Mouse (Mus musculus) heart, embryonic 15.5 days (tissue): Measurements from ENCODE around the gene Ppil4. TPM values are rescaled to one million over a fixed set of nuclear protein-coding genes. Genes with fewer than 3 reads are reported as not detected.
"Not testable (repeated sequence)": the region's sequence is repeated elsewhere in the genome, so short reads cannot be mapped to it uniquely, and the experiment has no call there.

Experiments used
- ATAC-seq: fragments of 200-750 bp; cut with Nextera tagmentation; replicated peaks from 2 replicates; pipeline ENCODE4 v1.8.0; 2017; ENCODE audit warnings: low read depth, moderate TSS enrichment; ENCODE audit not compliant: insufficient number of reproducible peaks, insufficient read depth, low FRiP score
- H3K27ac ChIP-seq: fragments of 300-500 bp; sonication (generic); 2 replicates; pipeline ENCODE4 v1.5.1; 2015; ENCODE audit warnings: mild to moderate bottlenecking, inconsistent platforms
- H3K27me3 ChIP-seq: fragments of 300-500 bp; sonication (generic); 2 replicates; pipeline ENCODE4 v1.6.1; 2015; ENCODE audit warnings: inconsistent platforms
- H3K36me3 ChIP-seq: fragments of 300-500 bp; sonication (generic); 2 replicates; pipeline ENCODE4 v1.6.1; 2015; ENCODE audit warnings: mild to moderate bottlenecking, inconsistent platforms
- H3K4me1 ChIP-seq: fragments of 300-500 bp; sonication (generic); replicated peaks from 2 replicates; pipeline ENCODE4 v1.6.1; 2015; ENCODE audit warnings: inconsistent platforms
- H3K4me2 ChIP-seq: fragments of 300-500 bp; sonication (generic); 2 replicates; pipeline ENCODE4 v1.6.1; 2015; ENCODE audit warnings: inconsistent platforms, mild to moderate bottlenecking, moderate library complexity
- H3K4me3 ChIP-seq: fragments of 300-500 bp; sonication (generic); 2 replicates; pipeline ENCODE4 v1.5.1; 2015; ENCODE audit warnings: mild to moderate bottlenecking, inconsistent platforms
- H3K9ac ChIP-seq: fragments of 300-500 bp; sonication (generic); 2 replicates; pipeline ENCODE4 v1.6.1; 2015; ENCODE audit warnings: mild to moderate bottlenecking, inconsistent platforms
- H3K9me3 ChIP-seq: fragments of 300-500 bp; sonication (generic); replicated peaks from 2 replicates; pipeline ENCODE4 v1.6.1; 2016; ENCODE audit warnings: inconsistent platforms
- WGBS: fragments of 180-500 bp; shearing (Covaris S2); methylation state at CpG from one replicate; pipeline ENCODE4 v1.1.7; 2015; ENCODE audit warnings: mixed read lengths; 5-methylcytosine and 5-hydroxymethylcytosine counted together
- polyA plus RNA-seq: library from polyadenylated mRNA; unstranded; fragments of >200 nt; fragmentation: Nextera tagmentation; extraction: Ambion mirVana; gene quantifications from 2 replicates; pipeline ENCODE4 v1.2.1, GENCODE M21; 2015

Gene Ppil4
- 28.2 and 29.2 TPM in 2 replicates for polyA plus RNA-seq

GRCm38 (mm10) chr10:7792751-7793385 lies at the start of gene Ppil4, which contains the start of gene Ginm1:
TSS of gene Ppil4 (plus strand) at chr10:7792891.
TSS of gene Ginm1 (minus strand) at chr10:7792824.
- under 1% methylated on average over 52 of the region's 52 CpGs for WGBS

DNA sequence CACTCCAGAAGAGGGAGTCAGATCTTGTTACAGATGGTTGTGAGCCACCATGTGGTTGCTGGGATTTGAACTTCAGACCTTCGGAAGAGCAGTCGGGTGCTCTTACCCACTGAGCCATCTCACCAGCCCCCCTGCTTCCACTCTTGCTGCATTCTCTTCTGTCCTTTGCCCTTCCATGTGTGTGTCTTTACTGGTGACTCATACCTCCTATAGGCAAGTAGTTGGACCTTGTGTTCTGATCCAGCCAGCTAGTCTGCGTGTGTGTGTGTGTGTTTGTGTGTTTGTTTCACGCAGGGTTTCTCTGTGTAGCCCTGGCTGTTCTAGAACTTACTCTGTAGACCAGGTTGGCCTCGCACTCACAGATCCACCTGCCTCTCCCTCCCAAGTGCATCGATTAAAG lies 47.2 kb upstream of the Ppil4 start:
- not testable (repeated sequence) for ATAC-seq, H3K9me3 ChIP-seq, H3K9ac ChIP-seq, H3K4me2 ChIP-seq, H3K4me1 ChIP-seq, H3K27ac ChIP-seq, H3K4me3 ChIP-seq, H3K27me3 ChIP-seq
- H3K36me3 ChIP-seq = peaks cover 39% of the 10 kb centered on the region
- 94% methylated on average over 6 of the region's 6 CpGs for WGBS

More at GRCm38 (mm10) chr10:7792751-7793385, at the start of gene Ppil4, which contains the start of gene Ginm1:
- Histone ChIP-seq H3K9me3 (no peaks in the 10 kb centered on the region), H3K4me3 (peak within 1 kb of the TSS; percentile 93), H3K27ac (peak within 1 kb of the TSS; percentile 74), H3K4me1 (peaks cover 16% of the 10 kb centered on the region), H3K9ac (peak within 1 kb of the TSS; percentile 93), H3K36me3 (peaks cover 23% of the 10 kb centered on the region), H3K27me3 (no peaks in the 10 kb centered on the region), H3K4me2 (peak within 1 kb of the TSS; percentile 75)
- peak; percentile 90 for ATAC-seq

DNA sequence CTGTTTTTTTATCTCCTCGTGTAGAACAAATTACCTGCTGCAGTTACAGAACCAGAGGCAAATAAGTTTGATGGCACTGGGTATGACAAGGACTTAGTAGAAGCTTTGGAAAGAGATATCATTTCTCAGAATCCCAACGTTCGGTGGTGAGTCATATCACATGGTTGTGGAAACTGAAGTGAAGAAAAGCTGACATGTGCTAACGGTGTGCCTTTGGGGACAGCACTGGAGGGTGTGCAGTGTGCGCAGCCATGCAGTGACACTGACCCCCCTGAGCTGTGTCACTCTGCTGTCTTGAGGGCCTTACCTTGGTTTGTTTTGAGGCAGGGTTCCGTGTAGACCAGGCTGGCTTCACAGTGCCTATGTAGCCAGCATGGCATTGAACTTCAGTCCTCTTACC lies 43.9 kb upstream of the Ppil4 start:
- no peak for ATAC-seq
- Histone ChIP-seq H3K36me3 (peaks cover 49% of the 10 kb centered on the region), H3K4me1 (no peaks in the 10 kb centered on the region), H3K9me3 (no peaks in the 10 kb centered on the region), H3K9ac (no peak overlapping the region), H3K4me3 (no peak overlapping the region), H3K27ac (no peak overlapping the region), H3K4me2 (no peak overlapping the region), H3K27me3 (no peaks in the 10 kb centered on the region)
- WGBS = 80% methylated on average over 6 of the region's 6 CpGs

DNA sequence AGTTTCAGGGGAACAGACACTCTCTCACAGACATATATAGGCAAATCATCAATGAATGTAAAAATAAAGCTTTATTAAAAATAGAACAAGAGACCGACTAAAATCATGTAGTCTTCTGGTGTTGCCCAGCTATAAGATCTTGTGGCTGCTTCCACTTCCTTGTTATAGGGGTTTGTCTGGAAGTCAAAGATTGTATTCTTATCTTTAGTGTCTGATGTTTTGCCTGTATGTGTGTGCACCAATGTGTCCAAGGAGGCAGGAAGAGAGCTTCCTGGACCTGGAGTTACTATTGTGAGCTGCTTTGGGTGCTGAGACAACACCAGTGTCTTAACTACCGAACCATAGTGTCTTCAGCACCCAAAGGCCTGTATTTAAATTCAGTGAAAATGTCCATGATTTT lies 35.1 kb upstream of the Ppil4 start:
- WGBS = 78% methylated on average over 2 of the region's 2 CpGs
- no peaks in the 10 kb centered on the region for H3K27me3 ChIP-seq
- no peak overlapping the region for H3K9ac ChIP-seq
- no peak overlapping the region for H3K4me2 ChIP-seq
- H3K36me3 ChIP-seq = peaks cover 57% of the 10 kb centered on the region
- no peak for ATAC-seq
- H3K4me1 ChIP-seq = no peaks in the 10 kb centered on the region
- H3K27ac ChIP-seq = no peak overlapping the region
- H3K9me3 ChIP-seq = no peaks in the 10 kb centered on the region
- H3K4me3 ChIP-seq = no peak overlapping the region

DNA sequence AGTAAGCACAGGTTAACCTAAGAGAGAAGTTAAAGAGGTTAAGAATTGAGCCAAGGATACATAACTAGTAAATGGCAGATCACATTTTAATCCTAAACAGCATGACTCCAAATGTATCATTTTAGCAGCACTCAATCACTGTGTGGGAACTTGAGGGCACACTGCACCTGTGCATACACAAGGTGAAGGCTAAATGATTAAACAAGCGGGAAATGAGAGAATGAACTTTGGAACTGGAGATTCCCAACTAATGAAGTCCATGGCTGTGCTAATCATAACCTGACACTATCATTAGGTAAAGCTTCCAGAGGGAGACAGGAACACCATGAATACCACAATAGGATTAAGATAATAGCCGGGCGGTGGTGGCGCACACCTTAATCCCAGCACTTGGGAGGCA lies 20.3 kb upstream of the Ppil4 start:
- Histone ChIP-seq H3K27me3 (no peaks in the 10 kb centered on the region), H3K9me3 (no peaks in the 10 kb centered on the region), H3K9ac (no peak overlapping the region), H3K4me1 (no peaks in the 10 kb centered on the region), H3K4me2 (no peak overlapping the region), H3K36me3 (peaks cover 55% of the 10 kb centered on the region), H3K4me3 (no peak overlapping the region), H3K27ac (no peak overlapping the region)
- 92% methylated on average over 4 of the region's 4 CpGs for WGBS
- ATAC-seq = no peak

DNA sequence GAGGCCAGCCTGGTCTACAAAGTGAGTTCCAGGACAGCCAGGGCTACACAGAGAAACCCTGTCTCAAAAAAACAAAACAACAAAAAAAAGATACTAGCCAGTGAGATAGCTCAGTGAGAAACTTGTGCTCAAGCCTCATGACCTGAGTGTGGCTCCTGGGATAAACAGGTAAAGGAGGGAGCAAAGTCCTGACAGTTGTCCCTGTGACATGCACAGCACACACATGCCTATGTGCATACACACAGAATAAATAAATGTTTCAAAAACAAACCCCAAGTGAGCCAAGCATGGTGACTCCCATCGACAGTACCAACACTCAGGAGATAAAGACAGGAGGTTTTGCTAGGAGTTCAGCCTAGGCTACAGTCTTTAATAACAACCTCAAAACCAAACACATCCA lies 19.9 kb upstream of the Ppil4 start:
- H3K27me3 ChIP-seq = no peaks in the 10 kb centered on the region
- H3K4me1 ChIP-seq = no peaks in the 10 kb centered on the region
- H3K36me3 ChIP-seq = peaks cover 55% of the 10 kb centered on the region
- ATAC-seq = no peak
- H3K4me2 ChIP-seq = no peak overlapping the region
- no peak overlapping the region for H3K4me3 ChIP-seq
- H3K27ac ChIP-seq = no peak overlapping the region
- no peak overlapping the region for H3K9ac ChIP-seq
- no peaks in the 10 kb centered on the region for H3K9me3 ChIP-seq
- WGBS = 84% methylated on average over 1 of the region's 1 CpGs

- H3K4me3 ChIP-seq = no peak overlapping the region
- H3K4me2 ChIP-seq = no peak overlapping the region
- ATAC-seq = no peak
- peaks cover 42% of the 10 kb centered on the region for H3K36me3 ChIP-seq
- 91% methylated on average over 8 of the region's 8 CpGs for whole genome bisulfite sequencing
- H3K27ac ChIP-seq = no peak overlapping the region
- H3K9me3 ChIP-seq = no peaks in the 10 kb centered on the region
- peaks cover 6% of the 10 kb centered on the region for H3K4me1 ChIP-seq
- no peaks in the 10 kb centered on the region for H3K27me3 ChIP-seq
- no peak overlapping the region for H3K9ac ChIP-seq
These were observed 17.3 kb upstream of the Ppil4 start for GRCm38 (mm10) chr10:7775421-7775820.

- Histone ChIP-seq H3K4me2 (no peak overlapping the region), H3K9me3 (no peaks in the 10 kb centered on the region), H3K36me3 (peaks cover 17% of the 10 kb centered on the region), H3K27me3 (no peaks in the 10 kb centered on the region), H3K4me1 (peaks cover 6% of the 10 kb centered on the region), H3K4me3 (no peak overlapping the region), H3K27ac (no peak overlapping the region), H3K9ac (no peak overlapping the region)
- ATAC-seq = no peak
- 84% methylated on average over 3 of the region's 3 CpGs for WGBS
These were observed 14.3 kb upstream of the Ppil4 start for GRCm38 (mm10) chr10:7778361-7778760.

DNA sequence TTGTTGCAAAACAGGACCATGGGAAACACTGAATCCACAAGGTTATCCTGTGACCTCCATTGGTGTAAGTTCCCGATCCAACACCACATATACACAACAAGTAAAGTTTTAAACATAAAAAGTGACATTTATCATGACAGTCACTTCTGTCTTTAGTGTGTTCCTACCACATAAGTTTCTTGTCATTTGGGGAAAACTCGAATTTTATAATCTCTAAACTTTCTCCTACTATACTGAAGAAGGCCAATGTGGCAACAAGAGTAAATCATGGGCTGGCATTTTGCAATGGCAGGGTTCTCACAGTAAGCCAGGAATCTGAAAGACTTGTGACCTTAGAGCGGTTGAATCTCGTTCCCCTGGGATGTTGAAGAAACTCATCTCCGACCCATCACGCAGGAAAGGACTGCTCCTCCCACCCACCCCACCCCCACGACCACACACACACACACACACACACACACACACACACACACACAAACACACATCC lies 12.9 kb upstream of the Ppil4 start:
- H3K36me3 ChIP-seq = peaks cover 8% of the 10 kb centered on the region; the same call in 1 of the 2 replicates
- ATAC-seq = no peak
- peaks cover 6% of the 10 kb centered on the region for H3K4me1 ChIP-seq
- peak overlapping the region; percentile 87 for H3K4me2 ChIP-seq
- H3K27ac ChIP-seq = 0 out of 2 replicates have a peak overlapping the region, but pooled peaks have one; percentile 78
- no peaks in the 10 kb centered on the region for H3K27me3 ChIP-seq
- peak overlapping the region; percentile 87 for H3K9ac ChIP-seq
- no peaks in the 10 kb centered on the region for H3K9me3 ChIP-seq
- peak overlapping the region; percentile 100 for H3K4me3 ChIP-seq
- 22% methylated on average over 7 of the region's 7 CpGs for WGBS

GRCm38 (mm10) chr10:7780238-7781176 lies 12.2 kb upstream of the Ppil4 start:
- Histone ChIP-seq H3K9ac (peak overlapping the region; percentile 87), H3K9me3 (no peaks in the 10 kb centered on the region), H3K27ac (peak overlapping the region; percentile 78), H3K4me1 (peaks cover 6% of the 10 kb centered on the region), H3K4me3 (peak overlapping the region; percentile 100), H3K36me3 (0 out of 2 replicates have a peak, but pooled peaks cover 1% of the 10 kb centered on the region), H3K27me3 (no peaks in the 10 kb centered on the region), H3K4me2 (peak overlapping the region; percentile 87)
- ATAC-seq = peak; percentile 92
- whole genome bisulfite sequencing = under 1% methylated on average over 64 of the region's 77 CpGs

DNA sequence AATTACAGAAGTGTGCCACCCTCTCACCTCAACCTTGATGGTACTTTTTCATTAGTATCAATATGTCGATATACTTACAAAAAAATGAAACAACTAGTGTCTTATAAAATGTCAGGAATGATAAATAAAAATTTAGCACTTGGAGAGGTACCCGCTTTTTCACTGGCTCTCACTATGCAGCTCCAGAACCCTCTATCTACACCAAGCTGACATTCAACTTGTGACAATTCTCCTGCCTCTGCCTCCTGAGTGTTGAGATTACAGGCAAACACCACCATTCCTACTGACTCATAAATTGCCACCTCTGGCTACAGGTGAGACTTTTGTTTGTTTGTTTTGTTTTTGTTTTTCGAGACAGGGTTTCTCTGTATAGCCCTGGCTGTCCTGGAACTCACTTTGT lies 11.5 kb upstream of the Ppil4 start:
- H3K9ac ChIP-seq = peak overlapping the region; percentile 87; the same call in 1 of the 2 replicates
- no peaks in the 10 kb centered on the region for H3K9me3 ChIP-seq
- H3K36me3 ChIP-seq = no peaks in the 10 kb centered on the region
- peak overlapping the region; percentile 87 for H3K4me2 ChIP-seq
- peaks cover 6% of the 10 kb centered on the region for H3K4me1 ChIP-seq
- WGBS = 55% methylated on average over 3 of the region's 3 CpGs
- H3K4me3 ChIP-seq = peak overlapping the region; percentile 100
- H3K27me3 ChIP-seq = no peaks in the 10 kb centered on the region
- H3K27ac ChIP-seq = no peak overlapping the region
- ATAC-seq = no peak
